Mouse (Mus musculus) gastrocnemius, postnatal 25 days (tissue): Measurements from ENCODE around the gene Ebf1. TPM values are rescaled to one million over a fixed set of nuclear protein-coding genes. Genes with fewer than 3 reads are reported as not detected.

Source experiments
- DNase-seq: peaks from one replicate; pipeline ENCODE4 v3.0.0; 2022
- total RNA-seq, 2 experiments: library from RNA; stranded (reverse); gene quantifications; 1 replicate in 1 of 2; 2 replicates in 1 of 2; pipeline ENCODE4 v1.2.3; 2021

Gene Ebf1
- total RNA-seq, 2 experiments from 2014 or later: 9.3 to 14.0 TPM

- DNase-seq: no peak
Measured at GRCm38 (mm10) chr11:44899965-44900364, 282.8 kb downstream of the Ebf1 start.

- DNase-seq: no peak
Measured at GRCm38 (mm10) chr11:44900496-44900895, 283.4 kb downstream of the Ebf1 start.

GRCm38 (mm10) chr11:44901715-44902114 lies 284.6 kb downstream of the Ebf1 start:
- DNase-seq: no peak

GRCm38 (mm10) chr11:44902165-44902564 lies 285.0 kb downstream of the Ebf1 start:
- no peak for DNase-seq

- DNase-seq: no peak
Measured at GRCm38 (mm10) chr11:44904121-44904520, 287.0 kb downstream of the Ebf1 start.

- peak; percentile 41 for DNase-seq
Measured at GRCm38 (mm10) chr11:44906456-44906855, 289.3 kb downstream of the Ebf1 start.

GRCm38 (mm10) chr11:44911765-44912164 lies 294.6 kb downstream of the Ebf1 start:
- peak; percentile 21 for DNase-seq

- DNase-seq: no peak
Measured at GRCm38 (mm10) chr11:44913806-44914205, 296.7 kb downstream of the Ebf1 start.

- DNase-seq: peak; percentile 24
Measured at GRCm38 (mm10) chr11:44917059-44917458, 299.9 kb downstream of the Ebf1 start.

- no peak for DNase-seq
Measured at GRCm38 (mm10) chr11:44923138-44923537, 306.0 kb downstream of the Ebf1 start.

GRCm38 (mm10) chr11:44923868-44924508 lies 306.9 kb downstream of the Ebf1 start:
- DNase-seq: no peak

- no peak for DNase-seq
Measured at GRCm38 (mm10) chr11:44924896-44925295, 307.8 kb downstream of the Ebf1 start.

- DNase-seq: peak; percentile 54
Measured at GRCm38 (mm10) chr11:44925806-44926525, 308.8 kb downstream of the Ebf1 start.

GRCm38 (mm10) chr11:44928403-44928802 lies 311.3 kb downstream of the Ebf1 start:
- DNase-seq: no peak

- no peak for DNase-seq
Measured at GRCm38 (mm10) chr11:44932942-44933483, 315.9 kb downstream of the Ebf1 start.

- DNase-seq: no peak
Measured at GRCm38 (mm10) chr11:44943781-44944180, 326.7 kb downstream of the Ebf1 start.

- DNase-seq: no peak
Measured at GRCm38 (mm10) chr11:44944401-44944800, 327.3 kb downstream of the Ebf1 start.

- peak; percentile 27 for DNase-seq
Measured at GRCm38 (mm10) chr11:44946618-44947017, 329.5 kb downstream of the Ebf1 start.

GRCm38 (mm10) chr11:44948541-44948940 lies 331.4 kb downstream of the Ebf1 start:
- DNase-seq: peak; percentile 37

- DNase-seq: no peak
Measured at GRCm38 (mm10) chr11:44949140-44949539, 332.0 kb downstream of the Ebf1 start.

- DNase-seq: no peak
Measured at GRCm38 (mm10) chr11:44950319-44950718, 333.2 kb downstream of the Ebf1 start.

- DNase-seq: no peak
Measured at GRCm38 (mm10) chr11:44951506-44951905, 334.4 kb downstream of the Ebf1 start.

GRCm38 (mm10) chr11:44953337-44953736 lies 336.2 kb downstream of the Ebf1 start:
- DNase-seq: no peak

- DNase-seq: no peak
Measured at GRCm38 (mm10) chr11:44953863-44954262, 336.7 kb downstream of the Ebf1 start.
